Mouse (Mus musculus) liver, postnatal 0 days (tissue): ENCODE measurements around the gene Itga8.

Source experiments
- CTCF ChIP-seq: sonication (generic); IDR thresholded peaks from 2 replicates; pipeline ENCODE4 v1.5.1; 2016; ENCODE audit warnings: antibody characterized with exemption, low read depth
- EP300 ChIP-seq: IDR thresholded peaks from 2 replicates; pipeline ENCODE4 v1.6.1; 2016; ENCODE audit warnings: antibody characterized with exemption, low read depth, mild to moderate bottlenecking

- TF ChIP-seq CTCF: no peak
- TF ChIP-seq EP300: no peak
Observed at GRCm38 (mm10) chr2:12294060-12294459, 7.7 kb downstream of the Itga8 start.
